Mouse (Mus musculus): ENCODE data around the gene Tnfrsf14. TPM values are rescaled to one million over a fixed set of nuclear protein-coding genes. Genes with fewer than 3 reads are reported as not detected.

The Tnfrsf14 gene
- polyA plus RNA-seq (2017; shearing (Covaris generic)): 14.8 TPM

DNA sequence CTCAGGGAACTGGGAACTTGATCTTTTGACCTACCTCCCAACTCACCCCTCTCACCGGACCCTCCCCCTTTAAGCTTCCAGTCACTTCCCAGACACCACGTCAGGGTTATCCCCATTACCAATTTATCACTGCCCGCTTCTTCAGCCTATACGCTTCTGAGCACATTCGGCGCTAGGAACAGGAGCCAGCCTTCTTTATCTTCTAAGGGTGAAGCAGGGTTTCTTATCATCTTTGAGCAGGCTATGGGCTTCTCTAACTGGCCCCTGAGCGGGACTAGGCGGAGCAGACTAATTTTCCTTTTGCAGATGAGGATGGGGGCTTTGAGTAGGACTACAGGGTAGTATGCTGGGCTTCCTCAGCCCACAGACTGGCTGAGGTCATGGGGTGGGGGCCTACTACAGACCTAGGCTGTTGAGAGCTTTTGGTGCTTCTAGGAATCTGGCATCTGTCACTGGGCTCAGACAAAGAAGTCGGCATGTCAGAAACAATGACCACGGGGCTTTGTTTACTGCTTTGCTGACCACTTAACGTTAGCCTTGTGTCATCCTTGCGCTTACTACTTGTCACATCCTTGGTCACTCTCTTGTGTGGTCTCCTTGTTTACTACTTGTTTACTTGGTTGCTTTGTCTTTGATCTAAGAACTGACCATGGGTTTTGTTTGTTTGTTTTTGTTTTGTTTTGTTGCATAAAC is at the start of gene Tnfrsf14:
TSS of gene Tnfrsf14 (minus strand) at position 169 of the 693 bp plus-strand sequence.

DNA sequence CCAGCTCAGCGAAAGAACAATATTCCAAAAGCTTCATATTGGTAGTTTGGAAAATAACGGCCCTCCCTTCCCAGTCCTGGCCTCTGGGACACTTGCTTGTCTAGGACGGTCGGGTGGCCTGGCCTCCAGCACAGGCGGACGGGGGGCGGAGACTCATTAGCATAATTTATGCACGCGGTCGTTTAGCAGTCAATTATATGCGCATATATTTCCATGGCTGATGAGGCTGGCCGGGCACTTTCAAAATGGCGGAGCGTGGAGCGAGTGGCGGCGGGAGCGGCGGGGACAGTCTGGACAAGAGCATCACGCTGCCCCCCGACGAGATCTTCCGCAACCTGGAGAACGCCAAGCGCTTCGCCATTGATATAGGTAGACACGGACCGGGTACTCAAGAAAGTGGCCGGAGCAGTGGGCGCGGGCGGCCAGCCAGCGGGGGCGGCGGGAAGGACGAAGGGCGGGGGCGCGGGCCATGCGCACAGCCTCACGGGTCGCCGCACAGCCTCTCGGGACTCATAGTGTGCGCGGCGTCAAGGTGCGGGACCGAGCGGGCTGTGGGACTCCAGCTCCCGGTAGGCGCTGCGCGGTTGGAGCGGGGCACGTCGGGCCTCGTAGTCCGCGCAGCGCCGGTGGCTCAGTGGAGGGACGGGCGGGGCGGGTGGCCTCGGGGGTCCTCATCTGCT is 35.7 kb upstream of the Tnfrsf14 start, which contains the start of gene Pank4:
TSS of gene Pank4 (plus strand) at position 223 of the 680 bp plus-strand sequence.

DNA sequence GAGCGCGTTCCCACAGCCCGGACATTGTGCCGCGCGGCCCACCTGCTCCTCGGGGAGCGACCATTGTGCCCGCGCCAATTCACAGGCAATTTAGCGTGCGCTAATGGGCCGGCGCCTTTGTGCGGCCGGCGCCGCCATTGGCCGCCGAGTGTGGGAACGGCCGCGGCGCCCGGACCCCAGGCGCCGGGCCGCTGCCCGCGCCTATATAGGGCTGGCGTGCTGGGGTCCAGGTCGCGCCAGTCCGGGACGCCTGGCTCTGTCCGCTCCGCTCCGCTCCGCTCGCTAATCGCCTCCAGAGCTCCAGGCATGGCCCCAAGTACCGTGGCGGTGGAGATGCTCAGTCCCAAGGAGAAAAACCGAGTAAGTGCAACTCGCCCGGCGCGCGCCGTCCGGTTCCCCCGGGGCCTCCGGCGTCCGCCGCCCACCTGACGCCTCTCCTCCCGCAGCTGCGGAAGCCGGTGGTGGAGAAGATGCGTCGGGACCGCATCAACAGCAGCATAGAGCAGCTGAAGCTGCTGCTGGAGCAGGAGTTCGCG is 32.4 kb upstream of the Tnfrsf14 start, which contains the start of gene Hes5:
TSS of gene Hes5 (plus strand) at position 234 of the 536 bp plus-strand sequence.

DNA sequence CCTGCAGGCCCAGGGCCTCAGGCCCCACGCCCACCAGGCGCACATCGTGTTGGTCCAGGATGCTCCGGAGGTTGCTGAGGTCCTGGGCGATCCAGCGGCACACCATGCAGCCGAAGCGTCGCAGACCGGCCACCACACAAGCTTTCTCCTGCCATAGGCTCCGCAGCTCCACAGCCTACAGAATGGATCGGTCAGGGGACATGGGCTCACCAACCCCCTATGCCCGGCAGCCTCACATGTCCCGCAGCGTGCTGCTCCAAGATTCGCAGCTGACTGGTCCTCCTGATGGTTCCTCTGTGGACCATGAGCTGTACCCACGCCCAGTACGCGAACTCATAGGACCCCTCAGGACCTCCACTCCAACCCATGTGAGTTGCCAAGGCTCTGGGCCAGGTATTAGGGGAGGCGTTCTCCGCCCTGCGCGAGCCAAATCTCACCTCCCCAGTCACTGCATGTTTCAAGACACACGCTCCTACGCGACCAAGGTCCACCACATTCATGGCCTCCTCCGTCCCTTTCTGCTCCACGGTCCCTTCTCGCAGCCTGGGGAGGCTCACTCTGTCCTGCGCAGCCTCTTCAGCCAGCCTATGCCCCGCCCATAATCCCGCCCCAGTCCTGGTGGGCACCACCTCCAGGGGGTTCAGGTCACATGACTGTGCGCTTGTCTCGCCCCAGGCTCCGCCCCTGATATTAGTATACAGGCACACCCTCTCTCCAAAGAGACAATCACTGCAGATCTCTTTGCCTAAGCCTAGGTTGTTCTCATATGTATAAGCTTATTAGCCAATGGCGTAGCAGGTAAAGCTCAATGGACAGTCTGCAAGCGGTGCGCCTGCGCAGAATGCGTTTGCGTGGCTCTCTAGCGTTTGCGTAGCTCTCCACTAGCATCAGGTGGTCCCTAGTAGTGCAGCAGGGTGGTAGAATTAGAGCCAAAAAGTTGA is 29.6 kb downstream of the Tnfrsf14 start, which contains the start of gene Fam213b:
TSS of gene Fam213b (minus strand) at position 630 of the 941 bp plus-strand sequence.

Other genes with a start within 250 kb of the Tnfrsf14 start
- not detected for gene Ttc34, start 91.1 kb downstream of the Tnfrsf14 start, polyA plus RNA-seq (2017; shearing (Covaris generic))
- not detected for gene Mmel1, start 59.0 kb downstream of the Tnfrsf14 start, polyA plus RNA-seq (2017; shearing (Covaris generic))
- 4.2 TPM for gene Fam213b, start 29.4 kb downstream of the Tnfrsf14 start, polyA plus RNA-seq (2017; shearing (Covaris generic))
- 0.43 TPM for gene Hes5, start 32.4 kb upstream of the Tnfrsf14 start, polyA plus RNA-seq (2017; shearing (Covaris generic))
- 65.4 TPM for gene Pank4, start 35.6 kb upstream of the Tnfrsf14 start, polyA plus RNA-seq (2017; shearing (Covaris generic))
- gene Plch2, start 128.2 kb upstream of the Tnfrsf14 start, polyA plus RNA-seq (2017; shearing (Covaris generic)): not detected
- gene Pex10, start 138.5 kb upstream of the Tnfrsf14 start, polyA plus RNA-seq (2017; shearing (Covaris generic)): 11.7 TPM
- gene Rer1, start 157.8 kb upstream of the Tnfrsf14 start, polyA plus RNA-seq (2017; shearing (Covaris generic)): 181 TPM
- 2.6 TPM for gene Morn1, start 158.0 kb upstream of the Tnfrsf14 start, polyA plus RNA-seq (2017; shearing (Covaris generic))

Data from activated CD4-positive, CD25-positive, alpha-beta regulatory T cell, adult 9 weeks (primary cell).